Mouse (Mus musculus) brain, embryonic 14.5 days (tissue): ENCODE data around the gene AC124108.1.

Experiments used
- CTCF ChIP-seq: fragments of 200-500 bp; IDR thresholded peaks from 2 replicates; pipeline ENCODE4 v1.5.1; 2012; ENCODE audit warnings: inconsistent platforms, mild to moderate bottlenecking, moderate library complexity, borderline replicate concordance; ENCODE audit not compliant: insufficient read depth, insufficient read length; ENCODE audit errors: extremely low read depth
- POLR2A ChIP-seq: fragments of 200-500 bp; IDR thresholded peaks from 2 replicates; pipeline ENCODE4 v1.6.1; 2012; ENCODE audit warnings: mild to moderate bottlenecking, inconsistent platforms, borderline replicate concordance; ENCODE audit not compliant: poor library complexity, insufficient read depth, insufficient read length, severe bottlenecking; ENCODE audit errors: extremely low read depth

GRCm38 (mm10) chr1:132237585-132238159 lies 46.4 kb downstream of the AC124108.1 start:
- TF ChIP-seq CTCF, result peak; percentile 90
- TF ChIP-seq POLR2A, result no peak
